Mouse (Mus musculus) CD4-positive, CD25-positive, alpha-beta regulatory T cell, adult 4 months (primary cell): Measurements from ENCODE around the gene Rsu1. TPM values are rescaled to one million over a fixed set of nuclear protein-coding genes. Genes with fewer than 3 reads are reported as not detected.
A peak's percentile ranks its signal among the peaks of the same experiment; 100 is the strongest.

ENCODE experiments used
- ATAC-seq: one replicate; pipeline ENCODE4 v1.8.0; 2017
- polyA plus RNA-seq, 2 experiments: library from polyadenylated mRNA; unstranded; fragments of 100-300 nt; shearing (Covaris generic); gene quantifications; one replicate each; pipeline ENCODE4 v1.2.1; 2017

Gene Rsu1
- polyA plus RNA-seq, 2 experiments from 2014 or later = 63.1 to 74.5 TPM

GRCm38 (mm10) chr2:13145245-13145644 lies 126.0 kb downstream of the Rsu1 start:
- ATAC-seq = no peak

- no peak for ATAC-seq
Observed at GRCm38 (mm10) chr2:13134890-13135289, 136.3 kb downstream of the Rsu1 start.

GRCm38 (mm10) chr2:13132841-13133240 lies 138.4 kb downstream of the Rsu1 start:
- peak; percentile 91 for ATAC-seq

GRCm38 (mm10) chr2:13132406-13132805 lies 138.8 kb downstream of the Rsu1 start:
- peak; percentile 75 for ATAC-seq

GRCm38 (mm10) chr2:13129859-13130258 lies 141.4 kb downstream of the Rsu1 start:
- peak; percentile 38 for ATAC-seq

GRCm38 (mm10) chr2:13129337-13129736 lies 141.9 kb downstream of the Rsu1 start:
- no peak for ATAC-seq

GRCm38 (mm10) chr2:13120461-13120860 lies 150.8 kb downstream of the Rsu1 start:
- ATAC-seq = no peak

- ATAC-seq = no peak
Observed at GRCm38 (mm10) chr2:13117896-13118295, 153.3 kb downstream of the Rsu1 start.

GRCm38 (mm10) chr2:13106531-13106930 lies 164.7 kb downstream of the Rsu1 start:
- no peak for ATAC-seq

- no peak for ATAC-seq
Observed at GRCm38 (mm10) chr2:13104388-13104787, 166.8 kb downstream of the Rsu1 start.

GRCm38 (mm10) chr2:13103797-13104200 lies 167.4 kb downstream of the Rsu1 start:
- no peak for ATAC-seq

GRCm38 (mm10) chr2:13094045-13094444 lies 177.2 kb downstream of the Rsu1 start:
- ATAC-seq = no peak

GRCm38 (mm10) chr2:13093570-13093969 lies 177.6 kb downstream of the Rsu1 start:
- no peak for ATAC-seq

GRCm38 (mm10) chr2:13091399-13092015 lies 179.7 kb downstream of the Rsu1 start:
- no peak for ATAC-seq

GRCm38 (mm10) chr2:13090841-13091240 lies 180.4 kb downstream of the Rsu1 start:
- ATAC-seq = no peak

- ATAC-seq = no peak
Observed at GRCm38 (mm10) chr2:13089861-13090260, 181.4 kb downstream of the Rsu1 start.

- ATAC-seq = no peak
Observed at GRCm38 (mm10) chr2:13088266-13088665, 182.9 kb downstream of the Rsu1 start.

- ATAC-seq = peak; percentile 86
Observed at GRCm38 (mm10) chr2:13087811-13088210, 183.4 kb downstream of the Rsu1 start.

GRCm38 (mm10) chr2:13084223-13084622 lies 187.0 kb downstream of the Rsu1 start:
- no peak for ATAC-seq

GRCm38 (mm10) chr2:13080476-13080875 lies 190.7 kb downstream of the Rsu1 start:
- peak; percentile 32 for ATAC-seq

- ATAC-seq = no peak
Observed at GRCm38 (mm10) chr2:13072243-13072642, 199.0 kb downstream of the Rsu1 start.

- no peak for ATAC-seq
Observed at GRCm38 (mm10) chr2:13060426-13061170, 210.6 kb downstream of the Rsu1 start.

- no peak for ATAC-seq
Observed at GRCm38 (mm10) chr2:13048649-13049048, 222.6 kb downstream of the Rsu1 start.

- ATAC-seq = no peak
Observed at GRCm38 (mm10) chr2:13044555-13044954, 226.7 kb downstream of the Rsu1 start.
